Mouse (Mus musculus) hindbrain, embryonic 14.5 days (tissue): ENCODE data around the gene Zfp418. TPM values are rescaled to one million over a fixed set of nuclear protein-coding genes. Genes with fewer than 3 reads are reported as not detected.
"Not testable (repeated sequence)": the region's sequence is repeated elsewhere in the genome, so short reads cannot be mapped to it uniquely, and the experiment has no call there.

Experiments
- ATAC-seq: fragments of 200-750 bp; cut with Nextera tagmentation; 2 replicates; pipeline ENCODE4 v1.8.0; 2017; ENCODE audit warnings: moderate number of reproducible peaks, mild to moderate bottlenecking, moderate TSS enrichment, moderate library complexity; ENCODE audit not compliant: low FRiP score
- DNase-seq: peaks from one replicate; pipeline ENCODE4 v3.0.0-alpha.2; 2015; ENCODE audit warnings: low spot score
- H3K27ac ChIP-seq: fragments of 300-500 bp; sonication (generic); 2 replicates; pipeline ENCODE4 v1.5.1; 2014; ENCODE audit warnings: mild to moderate bottlenecking, moderate library complexity
- H3K27me3 ChIP-seq: fragments of 300-500 bp; sonication (generic); 2 replicates; pipeline ENCODE4 v1.6.1; 2014; ENCODE audit warnings: mild to moderate bottlenecking, low read length, mixed read lengths; ENCODE audit not compliant: control insufficient read depth, insufficient read depth
- H3K36me3 ChIP-seq: fragments of 300-500 bp; sonication (generic); replicated peaks from 2 replicates; pipeline ENCODE4 v1.6.1; 2014; ENCODE audit not compliant: control insufficient read depth, insufficient read depth
- H3K4me1 ChIP-seq: fragments of 300-500 bp; sonication (generic); replicated peaks from 2 replicates; pipeline ENCODE4 v1.6.1; 2014; ENCODE audit warnings: antibody characterized with exemption, low read length, mixed read lengths; ENCODE audit not compliant: control insufficient read depth, insufficient read depth
- H3K4me2 ChIP-seq: fragments of 300-500 bp; sonication (generic); replicated peaks from 2 replicates; pipeline ENCODE4 v1.6.1; 2014; ENCODE audit warnings: mild to moderate bottlenecking, moderate library complexity
- H3K4me3 ChIP-seq: fragments of 300-500 bp; sonication (generic); replicated peaks from 2 replicates; pipeline ENCODE4 v1.5.1; 2014; ENCODE audit warnings: mild to moderate bottlenecking, low read length
- H3K9ac ChIP-seq: fragments of 300-500 bp; sonication (generic); 2 replicates; pipeline ENCODE4 v1.6.1; 2014
- H3K9me3 ChIP-seq: fragments of 300-500 bp; sonication (generic); 2 replicates; pipeline ENCODE4 v1.6.1; 2016; ENCODE audit warnings: low read length; ENCODE audit not compliant: control insufficient read depth
- WGBS: fragments of 180-500 bp; shearing (Covaris S2); extraction: QIAGEN DNeasy Blood & Tissue Kit; methylation state at CpG from one replicate; pipeline ENCODE4 v1.1.7; 2014; 5-methylcytosine and 5-hydroxymethylcytosine counted together
- polyA plus RNA-seq: library from polyadenylated mRNA; unstranded; fragments of >200 nt; fragmentation: Nextera tagmentation; extraction: Ambion mirVana; gene quantifications from 2 replicates; pipeline ENCODE4 v1.2.1, GENCODE M21; 2014

Zfp418 gene
- polyA plus RNA-seq, 1 experiment from 2014 or later = 3.6 TPM

DNA sequence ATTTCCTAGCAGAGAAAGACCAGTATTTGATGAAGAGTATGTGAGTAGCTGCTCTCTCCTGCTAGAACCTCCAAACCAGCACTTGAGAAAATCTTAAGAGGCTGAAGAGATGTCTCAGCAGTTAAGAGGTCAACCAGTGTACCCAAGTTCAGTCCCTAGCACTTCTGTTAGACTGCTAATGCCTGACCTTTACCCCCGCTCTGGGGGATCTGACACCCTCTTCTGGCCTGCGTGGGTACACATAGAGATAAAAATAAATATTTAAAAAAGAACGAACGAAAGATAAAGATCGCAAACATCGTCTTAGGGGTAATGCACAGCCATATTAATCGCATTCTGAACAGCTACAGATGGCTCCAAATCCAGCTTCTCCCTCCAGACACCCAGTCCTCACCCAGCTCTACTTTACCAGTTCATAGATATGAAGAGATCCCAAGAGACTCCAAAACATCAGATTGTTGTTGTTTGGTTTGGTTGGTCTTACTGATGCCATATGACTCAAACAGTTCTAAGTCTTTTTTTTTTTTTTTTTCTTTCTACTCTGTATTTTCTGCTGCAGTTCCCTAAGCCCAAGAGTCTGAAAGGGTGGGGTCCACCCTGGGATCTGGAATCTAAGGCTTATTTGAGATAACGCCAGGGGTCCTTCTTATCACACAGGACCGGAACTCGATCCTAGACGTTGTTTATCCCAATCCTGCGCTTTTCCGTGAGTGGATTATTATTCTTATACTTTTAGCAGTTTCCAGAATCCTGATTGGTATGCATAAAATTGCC lies 16.5 kb downstream of the Zfp418 start:
- Histone ChIP-seq H3K9me3 (no peaks in the 10 kb centered on the region), H3K4me3 (peak overlapping the region; percentile 53), H3K36me3 (peaks cover 11% of the 10 kb centered on the region), H3K9ac (peak overlapping the region; percentile 51), H3K4me1 (no peaks in the 10 kb centered on the region), H3K4me2 (peak overlapping the region; percentile 42), H3K27me3 (no peaks in the 10 kb centered on the region), H3K27ac (no peak overlapping the region)
- no peak for DNase-seq
- WGBS = 36% methylated on average over 13 of the region's 13 CpGs
- peak; percentile 77 for ATAC-seq

DNA sequence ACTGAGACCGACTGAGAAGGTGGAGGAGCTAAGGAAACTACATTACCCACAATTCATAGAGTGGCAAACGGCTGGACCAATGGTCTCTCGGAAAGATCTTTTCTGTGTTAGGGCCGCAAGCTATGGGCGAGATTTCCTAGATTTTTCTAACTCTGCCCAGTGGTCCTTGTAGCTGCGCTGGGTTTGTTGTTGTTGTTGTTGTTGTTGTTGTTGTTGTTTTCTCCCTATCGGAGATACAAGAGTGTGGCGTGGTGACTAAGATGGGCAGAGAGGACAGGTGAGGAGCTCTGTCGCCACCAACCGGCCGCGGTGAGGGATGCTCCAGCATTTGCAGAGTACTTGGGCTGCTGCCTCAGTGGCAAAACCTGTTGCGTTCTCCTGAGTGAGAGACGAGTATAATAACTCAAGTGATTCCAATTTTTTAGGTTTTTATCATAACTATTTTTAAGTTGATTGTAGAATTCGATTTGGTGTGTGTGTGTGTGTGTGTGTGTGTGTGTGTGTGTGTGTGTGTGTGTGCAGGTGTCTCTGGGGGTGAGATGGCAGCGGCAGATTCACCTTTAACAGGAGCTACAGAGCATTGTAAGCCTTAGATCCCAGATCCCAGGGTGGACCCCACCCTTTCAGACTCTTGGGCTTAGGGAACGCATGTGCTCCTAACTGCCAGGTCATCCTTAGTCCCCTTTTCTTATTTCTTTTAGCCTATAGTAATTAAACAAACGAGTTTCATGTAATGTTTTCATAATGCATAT lies 17.2 kb downstream of the Zfp418 start:
- DNase-seq = peak; percentile 73
- peak; percentile 97 for ATAC-seq
- no peaks in the 10 kb centered on the region for H3K4me1 ChIP-seq
- H3K4me2 ChIP-seq = peak overlapping the region; percentile 42
- H3K27ac ChIP-seq = no peak overlapping the region
- H3K9me3 ChIP-seq = no peaks in the 10 kb centered on the region
- H3K27me3 ChIP-seq = no peaks in the 10 kb centered on the region
- H3K36me3 ChIP-seq = peaks cover 3% of the 10 kb centered on the region; the same call in 1 of the 2 replicates
- peak overlapping the region; percentile 51 for H3K9ac ChIP-seq
- peak overlapping the region; percentile 53 for H3K4me3 ChIP-seq
- WGBS = 12% methylated on average over 18 of the region's 18 CpGs

DNA sequence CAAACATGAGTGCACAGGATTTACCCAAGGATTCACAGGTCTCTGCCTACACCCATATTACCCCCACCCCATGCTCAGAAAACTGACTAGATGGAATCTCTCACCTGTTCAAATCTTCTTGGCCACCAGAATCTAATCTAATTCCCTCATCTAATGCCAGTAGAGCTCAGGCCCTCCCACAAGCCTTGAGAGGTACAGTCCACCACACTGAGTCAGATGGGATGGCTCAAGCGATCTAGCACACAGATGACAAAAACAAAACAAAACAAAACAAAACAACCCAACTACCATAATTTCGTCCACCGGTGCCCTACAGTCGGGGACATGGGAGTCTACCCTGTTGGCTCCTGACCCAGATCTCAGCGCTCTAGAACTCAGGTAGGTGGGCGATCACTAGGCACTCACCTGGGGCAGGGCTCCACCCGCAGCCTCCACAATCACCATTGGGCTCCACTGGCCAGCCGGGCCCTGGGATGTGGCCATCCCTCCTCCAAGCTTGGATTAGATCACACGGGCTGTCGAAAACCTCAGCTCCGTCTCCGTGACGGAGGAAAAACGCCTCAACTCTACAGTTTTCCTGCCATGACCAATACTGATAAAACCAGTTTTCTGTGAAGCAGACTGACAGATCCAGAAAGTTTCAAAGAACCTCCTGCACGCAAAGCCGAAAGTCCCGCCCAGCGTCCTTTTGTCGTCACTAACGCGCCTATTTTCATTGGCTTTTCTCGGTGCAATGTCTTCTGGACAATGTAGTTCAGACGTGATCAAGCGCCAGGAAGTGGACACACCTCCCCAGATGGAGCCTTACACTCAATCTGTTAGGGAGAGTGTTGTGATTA lies 38.4 kb downstream of the Zfp418 start, which contains the start of gene Zfp772:
Gene Zfp772, minus strand, starts transcription at position 686 of the 839 bp plus-strand sequence.
- Histone ChIP-seq H3K4me3 (peak within 1 kb of the TSS; percentile 41), H3K4me2 (peak within 1 kb of the TSS; percentile 69), H3K36me3 (peaks cover 13% of the 10 kb centered on the region; the same call in 1 of the 2 replicates), H3K9ac (peak within 1 kb of the TSS; percentile 62)
- H3K27me3 ChIP-seq, H3K27ac ChIP-seq, H3K9me3 ChIP-seq, H3K4me1 ChIP-seq, ATAC-seq: not testable (repeated sequence)
- DNase-seq = peak; percentile 42
- 2% methylated on average over 24 of the region's 24 CpGs for WGBS

Other genes with a start within 250 kb of the Zfp418 start
- not detected in 2 replicates for gene Aurkc, start 176.0 kb upstream of the Zfp418 start, polyA plus RNA-seq
- gene Zfp954, start 49.8 kb upstream of the Zfp418 start, polyA plus RNA-seq = 20.8 and 24.1 TPM in 2 replicates
- gene Zfp773, start 34.6 kb upstream of the Zfp418 start, polyA plus RNA-seq = 11.9 and 14.2 TPM in 2 replicates
- gene Zfp772, start 38.7 kb downstream of the Zfp418 start, polyA plus RNA-seq = 9.1 and 9.8 TPM in 2 replicates
- 2.5 and 3.5 TPM in 2 replicates for gene Vmn2r29, start 76.0 kb downstream of the Zfp418 start, polyA plus RNA-seq
- gene Gm45844, start 107.0 kb downstream of the Zfp418 start, polyA plus RNA-seq = 10.1 and 11.9 TPM in 2 replicates
- gene Clcn4, start 129.5 kb downstream of the Zfp418 start, polyA plus RNA-seq = 172 and 188 TPM in 2 replicates
- not detected in 2 replicates for gene Vmn2r30, start 166.3 kb downstream of the Zfp418 start, polyA plus RNA-seq
- gene Gm45783, start 203.2 kb downstream of the Zfp418 start, polyA plus RNA-seq = not detected in 2 replicates
- not detected in 2 replicates for gene Vmn2r31, start 228.4 kb downstream of the Zfp418 start, polyA plus RNA-seq